Mouse (Mus musculus) heart, postnatal 25 days (tissue): ENCODE measurements around the gene Nme9. TPM values are rescaled to one million over a fixed set of nuclear protein-coding genes. Genes with fewer than 3 reads are reported as not detected.

Experiments used
- DNase-seq: peaks from one replicate; pipeline ENCODE4 v3.0.0; 2022; ENCODE audit warnings: low spot score
- intact Hi-C: fragments of 180-260 bp; cut with DNase I; formaldehyde crosslinking; loops from one replicate; pipeline ENCODE4 v1.15.1; 2025
- total RNA-seq, 2 experiments: library from RNA; stranded (reverse); gene quantifications; 2 replicates each; pipeline ENCODE4 v1.2.3; 2021

Gene Nme9
- total RNA-seq, 2 experiments from 2014 or later = not detected

GRCm38 (mm10) chr9:99470347-99471092, 19.2 kb downstream of the Nme9 start:
- no peak for DNase-seq
- intact Hi-C loops = no loop called here

DNA sequence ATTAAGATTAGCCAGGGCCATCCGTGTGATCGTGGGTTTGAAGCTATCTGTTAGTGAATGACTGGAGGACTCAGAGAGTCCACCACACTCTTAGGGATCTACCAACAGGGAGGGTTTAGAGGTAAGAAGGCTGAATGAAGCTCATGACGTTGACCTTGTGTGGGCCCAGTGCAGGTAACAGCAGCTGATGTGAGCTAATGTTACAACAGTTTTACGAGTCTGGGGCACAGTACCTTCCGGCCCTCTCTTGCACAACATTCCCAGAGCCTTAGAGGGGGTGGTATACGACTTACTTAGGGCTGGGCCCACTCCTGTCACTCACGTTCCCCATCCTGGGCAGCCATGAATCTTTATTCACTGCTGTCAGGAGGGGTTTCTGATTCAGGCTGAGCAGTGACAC, 20.1 kb downstream of the Nme9 start:
- intact Hi-C loops = no loop called here
- no peak for DNase-seq

GRCm38 (mm10) chr9:99479181-99479711, 28.0 kb downstream of the Nme9 start:
- intact Hi-C loops = no loop called here

DNA sequence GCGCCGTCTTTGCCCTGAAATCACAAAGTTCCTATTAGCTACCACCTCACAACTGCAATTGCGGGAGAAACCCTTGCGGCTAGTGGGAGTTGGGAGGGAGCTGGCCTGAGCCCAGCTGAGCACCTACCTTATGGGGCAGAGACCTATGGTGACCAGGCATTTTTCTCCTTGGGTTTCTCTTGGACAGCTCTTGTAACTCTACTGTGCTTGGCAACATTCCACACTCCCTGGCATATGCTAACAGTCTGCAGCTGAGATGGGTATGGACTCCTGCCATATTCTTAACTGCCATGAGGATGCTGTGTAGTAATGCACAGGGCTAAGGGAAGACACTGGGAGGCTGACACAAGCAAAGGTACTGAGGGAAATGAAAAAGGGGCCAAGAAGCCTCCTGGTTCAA, 29.5 kb downstream of the Nme9 start:
- no peak for DNase-seq
- intact Hi-C loops = no loop called here

More at GRCm38 (mm10) chr9:99479181-99479711, 28.0 kb downstream of the Nme9 start:
- DNase-seq = no peak

DNA sequence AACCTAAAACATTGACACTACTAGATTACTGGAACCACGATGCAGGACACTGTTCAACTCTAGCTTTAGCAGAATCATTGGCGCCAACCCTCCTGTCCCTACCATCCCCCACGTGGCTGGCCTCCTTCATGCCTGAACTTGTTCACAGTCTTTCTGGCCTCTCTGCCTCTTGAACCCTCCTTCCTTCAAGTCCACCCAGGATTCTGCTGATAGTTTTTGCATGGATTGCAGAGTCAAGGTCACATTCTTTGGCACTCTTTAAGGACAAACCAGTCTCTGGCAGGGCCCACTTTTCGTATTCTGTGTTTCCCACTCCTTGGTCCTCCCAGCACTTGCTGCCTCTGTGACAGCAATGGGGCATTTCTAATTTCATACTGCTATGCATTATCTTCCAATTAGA, 31.9 kb downstream of the Nme9 start:
- DNase-seq = no peak
- intact Hi-C loops = no loop called here

GRCm38 (mm10) chr9:99484632-99485031, 33.4 kb downstream of the Nme9 start:
- intact Hi-C loops = no loop called here
- no peak for DNase-seq

GRCm38 (mm10) chr9:99485144-99485543, 33.9 kb downstream of the Nme9 start:
- intact Hi-C loops = no loop called here
- no peak for DNase-seq

GRCm38 (mm10) chr9:99487126-99487695, 35.9 kb downstream of the Nme9 start:
- intact Hi-C loops = no loop called here
- DNase-seq = no peak

GRCm38 (mm10) chr9:99487841-99488240, 36.6 kb downstream of the Nme9 start:
- intact Hi-C loops = no loop called here
- DNase-seq = no peak

DNA sequence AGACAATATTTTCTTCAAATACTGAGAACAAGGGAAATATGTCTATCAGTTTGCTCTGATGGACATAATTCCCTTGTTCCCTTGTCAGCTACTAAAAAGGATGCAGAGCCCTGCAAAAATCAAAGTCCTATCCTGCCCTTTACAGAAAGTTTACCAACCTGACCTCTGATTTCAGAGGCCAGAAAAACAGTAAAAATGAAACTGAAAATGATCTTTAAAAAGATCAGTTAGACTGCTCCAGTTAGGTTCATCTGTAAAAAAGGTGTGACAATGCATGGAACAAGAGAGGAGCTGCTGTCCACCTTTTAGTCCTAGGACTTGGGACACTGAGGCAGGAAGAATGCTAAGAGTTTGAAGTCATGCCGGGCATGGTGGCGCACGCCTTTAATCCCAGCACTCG, 39.8 kb downstream of the Nme9 start:
- no peak for DNase-seq
- intact Hi-C loops = no loop called here

GRCm38 (mm10) chr9:99492634-99493200, 41.4 kb downstream of the Nme9 start:
- intact Hi-C loops = no loop called here
- no peak for DNase-seq

DNA sequence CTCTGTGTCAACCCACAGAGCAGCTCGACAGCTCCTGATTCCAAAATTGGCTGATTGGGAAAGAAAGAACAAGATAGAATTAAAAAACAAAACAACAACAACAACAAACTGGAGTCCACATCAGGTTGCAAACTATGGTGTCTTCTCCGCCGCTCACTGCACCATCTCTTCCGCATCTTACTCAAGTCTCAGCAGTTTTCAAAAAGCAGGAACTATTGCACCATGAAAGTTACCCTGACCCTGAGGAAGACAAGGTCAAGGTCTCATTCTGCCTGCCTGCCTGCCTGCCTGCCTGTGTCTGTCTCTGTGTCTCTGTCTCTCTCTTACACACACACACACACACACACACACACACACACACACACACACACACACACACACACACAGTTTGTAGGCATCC, 48.1 kb downstream of the Nme9 start:
- no peak for DNase-seq
- intact Hi-C loops = no loop called here

DNA sequence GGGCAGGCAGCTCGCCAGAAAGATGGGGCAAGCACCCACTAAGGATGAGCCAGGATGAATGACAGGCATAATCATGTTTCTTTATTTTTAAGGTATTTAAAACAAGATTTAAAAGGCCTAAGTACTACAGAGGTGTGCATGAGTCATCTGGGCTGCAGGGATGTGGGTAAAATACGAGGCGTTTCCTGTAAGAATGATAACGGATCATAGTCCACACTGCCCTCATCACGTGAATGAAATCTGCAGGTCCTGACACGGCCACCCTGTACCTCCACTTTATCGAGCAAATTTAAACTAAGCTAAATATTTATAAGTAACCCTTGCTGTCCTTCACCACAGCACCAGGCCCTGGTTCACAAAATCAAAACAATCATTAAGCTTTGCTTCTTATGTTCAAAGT, 54.6 kb downstream of the Nme9 start:
- intact Hi-C loops = no loop called here
- DNase-seq = no peak

Other genes starting within 250 kb of the Nme9 start
- not detected for gene Faiml, start 214.2 kb upstream of the Nme9 start, total RNA-seq
- gene Cep70, start 208.1 kb upstream of the Nme9 start, total RNA-seq = 1 to 10 TPM; 5.6 to 6.3 TPM
- gene Esyt3, start 92.9 kb upstream of the Nme9 start, total RNA-seq = under 1 TPM; 0.29 to 0.61 TPM
- 1 to 10 TPM; 4.8 to 6.8 TPM for gene Mras, start 14.1 kb upstream of the Nme9 start, total RNA-seq
- 10 to 100 TPM; 21.2 to 22.1 TPM for gene Armc8, start 117.4 kb downstream of the Nme9 start, total RNA-seq
- gene Dbr1, start 124.3 kb downstream of the Nme9 start, total RNA-seq = 1 to 10 TPM; 6.5 to 6.8 TPM
- gene A4gnt, start 161.0 kb downstream of the Nme9 start, total RNA-seq = not detected
- gene Dzip1l, start 178.0 kb downstream of the Nme9 start, total RNA-seq = 1 to 10 TPM; 4.1 to 4.2 TPM